Mouse (Mus musculus) megakaryocyte progenitor cell, adult 5-6 weeks (primary cell): ENCODE measurements around the gene Itga6. TPM values are rescaled to one million over a fixed set of nuclear protein-coding genes. Genes with fewer than 3 reads are reported as not detected.
"Not testable (repeated sequence)": the region's sequence is repeated elsewhere in the genome, so short reads cannot be mapped to it uniquely, and the experiment has no call there.

Source experiments
- ATAC-seq: replicated peaks from 2 replicates; pipeline ENCODE4 v1.8.0; 2016; ENCODE audit warnings: mild to moderate bottlenecking, moderate TSS enrichment, inconsistent platforms; ENCODE audit not compliant: poor library complexity
- total RNA-seq, 2 experiments: library from RNA; stranded (forward) in 1 of 2; stranded (reverse) in 1 of 2; fragments of 157-497, 149-512 nt in 1 of 2; fragments of 200-1000 nt in 1 of 2; gene quantifications; 2 replicates each; pipeline versions ENCODE4 v1.2.3 to v1.2.4; 2015 to 2017

The Itga6 gene
- total RNA-seq (2015) (41.8 and 50.9 TPM in 2 replicates), total RNA-seq (2017) (34.7 and 45.8 TPM in 2 replicates)

GRCm38 (mm10) chr2:71745610-71746374 is at the start of gene Itga6:
Gene Itga6 (plus strand): TSS chr2:71745616.
- no peak for ATAC-seq

- no peak for ATAC-seq
Measured at GRCm38 (mm10) chr2:71696776-71697175, 48.6 kb upstream of the Itga6 start.

- no peak for ATAC-seq
Measured at GRCm38 (mm10) chr2:71697408-71698336, 47.7 kb upstream of the Itga6 start.

- ATAC-seq, result no peak
Measured at GRCm38 (mm10) chr2:71698366-71698765, 47.0 kb upstream of the Itga6 start.

GRCm38 (mm10) chr2:71698942-71699341 is 46.5 kb upstream of the Itga6 start:
- no peak for ATAC-seq

GRCm38 (mm10) chr2:71701341-71701740 is 44.1 kb upstream of the Itga6 start:
- ATAC-seq, result 0 out of 2 replicates have a peak, but pooled peaks have one; percentile 29

GRCm38 (mm10) chr2:71704309-71704708 is 41.1 kb upstream of the Itga6 start:
- ATAC-seq, result no peak

- no peak for ATAC-seq
Measured at GRCm38 (mm10) chr2:71708886-71709285, 36.5 kb upstream of the Itga6 start.

- ATAC-seq, result no peak
Measured at GRCm38 (mm10) chr2:71711640-71712039, 33.8 kb upstream of the Itga6 start.

GRCm38 (mm10) chr2:71714416-71714815 is 31.0 kb upstream of the Itga6 start:
- ATAC-seq, result no peak

GRCm38 (mm10) chr2:71719005-71719386 is 26.4 kb upstream of the Itga6 start:
- no peak for ATAC-seq

- ATAC-seq, result no peak
Measured at GRCm38 (mm10) chr2:71719387-71720034, 25.9 kb upstream of the Itga6 start.

- not testable (repeated sequence) for ATAC-seq
Measured at GRCm38 (mm10) chr2:71720556-71720955, 24.9 kb upstream of the Itga6 start.

GRCm38 (mm10) chr2:71722913-71723312 is 22.5 kb upstream of the Itga6 start:
- ATAC-seq, result peak; percentile 93

- no peak for ATAC-seq
Measured at GRCm38 (mm10) chr2:71723623-71724022, 21.8 kb upstream of the Itga6 start.

- ATAC-seq, result no peak
Measured at GRCm38 (mm10) chr2:71724028-71724427, 21.4 kb upstream of the Itga6 start.

- ATAC-seq, result no peak
Measured at GRCm38 (mm10) chr2:71725446-71725845, 20.0 kb upstream of the Itga6 start.

- ATAC-seq, result no peak
Measured at GRCm38 (mm10) chr2:71726883-71727676, 18.3 kb upstream of the Itga6 start.

- no peak for ATAC-seq
Measured at GRCm38 (mm10) chr2:71728341-71728740, 17.1 kb upstream of the Itga6 start.

GRCm38 (mm10) chr2:71728796-71729195 is 16.6 kb upstream of the Itga6 start:
- ATAC-seq, result no peak
